Mouse (Mus musculus) layer of hippocampus, adult 9-11 months (tissue): Measurements from ENCODE around the gene Sar1b.
"Not testable (repeated sequence)": the region's sequence is repeated elsewhere in the genome, so short reads cannot be mapped to it uniquely, and the experiment has no call there.

Source experiments
- DNase-seq: peaks from one replicate; pipeline ENCODE4 v3.0.0; 2022

Sar1b gene

DNA sequence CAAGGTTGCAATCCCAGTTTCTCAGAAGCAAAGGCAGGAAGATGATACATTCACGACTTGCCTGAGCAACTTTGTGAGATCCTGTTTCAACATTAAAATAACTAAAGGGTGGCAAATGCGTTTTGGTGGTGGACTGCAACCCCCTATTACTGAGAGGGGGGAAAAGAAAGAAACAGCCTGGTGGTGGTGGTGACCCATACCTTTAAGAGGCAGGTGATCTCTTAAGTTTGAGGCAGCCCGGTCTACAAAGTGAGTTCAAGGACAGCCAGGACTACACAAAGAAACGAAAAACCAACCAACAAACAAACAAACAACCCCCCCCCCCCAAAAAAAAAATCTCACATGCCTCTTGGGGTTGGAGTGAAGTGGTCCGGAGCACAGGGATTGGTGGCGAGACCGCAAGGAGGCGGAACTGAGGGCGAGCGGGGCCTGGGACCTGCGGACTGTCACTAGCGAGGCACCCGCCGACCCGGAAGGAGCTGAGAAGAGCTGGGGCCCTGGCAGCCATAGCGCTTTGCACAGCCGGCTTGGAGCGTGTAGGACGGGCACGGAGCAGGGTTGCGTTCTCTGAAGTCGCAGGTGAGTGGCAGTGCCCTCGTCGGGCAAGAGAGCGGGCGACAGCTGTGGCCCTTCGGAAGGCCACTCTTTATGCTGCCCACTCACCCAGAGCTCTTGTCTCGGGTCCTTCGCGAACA, at the start of gene Sar1b, which contains the start of gene Sec24a:
TSS of gene Sar1b (plus strand) at position 475 of the 695 bp plus-strand sequence.
TSS of gene Sec24a (minus strand) at position 422 of the 695 bp plus-strand sequence.
- DNase-seq = peak; percentile 73

DNA sequence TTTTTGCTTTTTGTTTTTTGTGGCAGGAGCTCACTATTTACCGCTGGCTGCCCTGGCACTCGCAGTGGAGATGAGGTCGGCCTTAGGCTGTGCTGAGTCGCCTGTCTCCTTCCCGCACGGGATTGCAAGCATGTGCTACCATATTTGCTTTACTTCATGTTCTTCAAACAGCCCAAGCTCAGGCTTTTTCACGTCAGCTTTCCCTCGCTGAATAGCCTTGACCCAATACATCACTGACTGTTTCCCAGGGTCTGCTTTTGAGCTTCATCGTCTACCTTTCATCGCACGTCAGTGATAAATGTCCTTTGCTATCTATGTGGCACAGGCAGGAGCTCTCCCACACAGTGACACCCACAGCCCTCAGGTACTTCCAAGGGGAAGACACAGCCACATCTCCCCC, 42.4 kb upstream of the Sar1b start:
- no peak for DNase-seq

DNA sequence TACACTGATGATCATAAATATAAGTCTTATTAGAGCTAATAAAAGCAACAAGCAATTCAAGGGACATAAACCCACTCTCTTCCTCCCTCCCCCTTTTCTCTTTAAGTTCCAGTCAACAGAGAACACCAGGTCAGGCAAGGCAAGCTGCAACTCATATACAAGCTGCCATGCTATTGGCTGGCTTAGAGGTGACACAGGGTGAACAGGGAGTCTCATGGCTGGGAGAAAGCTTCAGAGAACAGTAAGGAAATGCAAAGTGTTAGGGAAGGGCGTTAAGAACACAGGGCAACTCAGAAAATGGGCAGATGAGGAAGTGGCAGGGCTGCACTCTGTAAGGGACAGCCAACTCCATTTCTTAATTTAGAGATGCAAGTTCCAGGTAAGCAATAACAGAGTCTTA, 30.6 kb upstream of the Sar1b start:
- no peak for DNase-seq

DNA sequence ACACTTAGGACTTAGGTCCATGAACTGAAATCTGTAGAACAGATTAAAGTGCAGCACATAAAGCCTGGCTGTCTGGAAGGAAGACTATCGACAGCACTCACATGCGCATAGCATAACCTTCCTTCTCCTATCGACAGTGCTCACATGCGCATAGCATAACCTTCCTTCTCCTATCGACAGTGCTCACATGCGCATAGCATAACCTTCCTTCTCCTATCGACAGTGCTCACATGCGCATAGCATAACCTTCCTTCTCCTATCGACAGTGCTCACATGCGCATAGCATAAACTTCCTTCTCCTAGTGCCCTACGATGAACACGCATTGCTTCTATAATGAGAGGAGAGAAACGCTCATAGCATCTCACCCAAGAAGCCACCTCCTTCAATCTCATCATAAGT, 29.3 kb upstream of the Sar1b start:
- DNase-seq = not testable (repeated sequence)

DNA sequence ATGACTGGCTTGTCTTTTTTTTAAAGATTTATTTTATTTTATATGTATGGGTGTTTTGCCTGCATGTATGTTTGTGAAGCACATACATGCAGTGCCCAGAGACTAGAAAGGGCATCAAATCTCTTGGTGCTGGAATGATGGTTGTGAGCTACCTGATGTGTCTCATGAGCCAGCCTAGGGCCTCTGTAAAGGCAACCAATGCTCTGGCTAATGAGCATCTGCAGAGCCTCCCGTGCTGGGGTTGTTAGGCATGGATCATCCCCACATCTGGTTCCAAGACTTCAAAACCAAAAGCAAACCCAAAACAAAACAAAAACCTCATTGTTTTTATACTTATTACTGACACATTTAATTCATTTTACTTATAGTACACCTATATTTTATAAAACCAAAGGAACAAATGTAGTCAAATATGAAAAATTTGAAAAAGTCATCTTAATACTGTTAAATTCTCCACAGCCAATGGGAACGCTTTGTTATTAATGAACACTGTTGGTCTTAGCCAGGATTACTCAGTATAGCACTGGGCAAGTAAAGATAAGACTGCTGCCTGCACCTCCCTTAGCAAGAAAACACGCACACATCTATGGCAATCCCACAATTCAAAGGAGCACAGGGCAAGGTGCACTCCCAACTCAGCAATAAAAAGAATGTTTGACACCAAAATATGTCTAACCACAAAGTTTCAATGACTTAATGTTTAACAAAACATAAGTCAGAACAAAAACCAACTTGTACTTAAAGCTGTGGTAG, 24.7 kb upstream of the Sar1b start:
- DNase-seq = no peak

DNA sequence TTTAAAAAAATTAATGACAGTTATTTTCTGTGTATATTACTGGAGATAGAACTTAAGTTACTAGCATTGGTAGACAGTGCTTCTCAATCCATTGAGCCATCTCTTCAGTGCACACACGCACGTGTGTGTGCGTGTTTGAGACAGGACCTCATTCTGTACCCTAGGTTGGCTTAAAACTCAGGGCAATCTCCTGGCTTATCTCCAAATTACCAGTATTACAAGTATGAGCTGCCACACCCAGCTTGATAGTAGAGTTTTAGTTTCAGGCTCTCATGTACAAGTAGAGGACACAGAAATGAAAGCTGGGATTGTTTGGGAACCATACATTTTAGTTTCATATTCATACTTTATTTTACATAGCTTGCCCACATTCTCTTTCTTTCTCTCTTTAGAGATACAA, 22.8 kb upstream of the Sar1b start:
- DNase-seq = no peak

DNA sequence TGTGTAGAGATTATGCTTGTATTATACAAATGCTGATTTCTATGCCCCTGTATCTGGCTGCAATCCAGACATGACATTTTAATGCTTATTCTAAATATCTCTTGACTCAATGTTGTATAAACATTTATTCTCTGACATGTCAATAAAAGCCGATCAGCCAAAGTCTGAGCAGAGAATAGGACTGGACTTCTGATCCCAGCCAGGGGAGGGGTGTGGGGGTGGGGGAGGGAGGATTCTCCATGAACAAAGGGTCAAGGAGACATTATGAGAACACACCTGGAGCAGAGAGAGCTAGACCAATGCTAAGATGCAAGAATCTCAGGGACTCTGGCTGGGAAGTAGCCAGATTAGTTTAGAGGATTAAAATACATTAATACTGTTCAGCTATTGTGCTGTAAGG, 17.4 kb upstream of the Sar1b start:
- no peak for DNase-seq

DNA sequence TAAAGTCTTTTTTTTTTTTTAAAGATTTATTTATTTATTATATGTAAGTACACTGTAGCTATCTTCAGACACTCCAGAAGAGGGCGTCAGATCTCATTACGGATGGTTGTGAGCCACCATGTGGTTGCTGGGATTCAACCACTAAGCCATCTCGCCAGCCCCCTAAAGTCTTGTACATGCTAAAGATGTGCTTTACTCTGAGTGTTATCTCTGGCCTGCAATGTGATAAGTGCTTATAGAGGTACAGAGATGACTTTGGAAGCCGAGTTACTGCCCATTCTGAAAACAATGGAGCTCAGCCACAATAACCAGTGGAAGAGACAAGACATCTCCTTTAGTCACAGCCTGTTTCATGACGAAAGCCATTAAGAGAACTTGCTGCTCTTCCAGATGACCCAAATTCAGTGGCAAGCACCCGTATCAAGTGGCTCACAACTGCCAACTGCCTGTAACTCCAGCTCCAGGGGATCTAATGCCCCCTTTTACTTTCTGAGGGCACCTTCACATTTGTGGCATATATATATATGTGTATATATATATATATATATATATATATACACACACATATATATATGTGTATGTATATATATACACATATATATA, 11.8 kb upstream of the Sar1b start:
- DNase-seq = not testable (repeated sequence)

DNA sequence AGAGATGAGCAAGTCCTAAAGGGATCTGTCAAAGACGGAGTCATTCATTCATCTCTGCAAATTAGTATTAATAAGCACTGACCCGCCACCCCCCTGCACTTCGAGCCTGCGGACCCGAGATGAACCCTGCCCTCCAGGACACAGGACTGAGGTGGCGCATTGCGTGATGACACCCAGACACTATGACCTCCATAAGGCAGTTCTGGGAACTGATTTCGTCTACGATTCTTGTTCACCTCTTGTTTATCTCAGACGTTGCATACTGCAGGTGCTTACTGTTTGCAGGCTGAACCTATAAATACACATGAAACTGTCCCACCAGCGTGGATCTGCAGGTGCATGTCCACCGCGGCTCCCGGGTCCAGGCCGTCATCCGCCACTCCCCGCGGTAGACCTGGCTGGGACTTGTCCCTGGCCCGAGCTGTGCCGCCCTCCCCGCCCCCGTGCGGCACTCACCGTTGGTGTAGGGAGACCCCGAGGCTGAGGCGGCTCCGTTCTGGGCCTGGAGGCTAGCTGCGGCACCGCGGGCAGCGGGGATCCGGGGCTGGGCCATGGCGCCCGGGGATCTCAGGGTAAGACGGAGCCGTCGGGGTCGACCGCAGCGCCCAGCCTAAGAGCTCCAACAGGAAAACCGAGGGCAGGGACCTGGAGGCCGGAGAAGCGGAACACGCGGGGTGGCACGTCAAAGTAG, 7.7 kb upstream of the Sar1b start:
- no peak for DNase-seq

DNA sequence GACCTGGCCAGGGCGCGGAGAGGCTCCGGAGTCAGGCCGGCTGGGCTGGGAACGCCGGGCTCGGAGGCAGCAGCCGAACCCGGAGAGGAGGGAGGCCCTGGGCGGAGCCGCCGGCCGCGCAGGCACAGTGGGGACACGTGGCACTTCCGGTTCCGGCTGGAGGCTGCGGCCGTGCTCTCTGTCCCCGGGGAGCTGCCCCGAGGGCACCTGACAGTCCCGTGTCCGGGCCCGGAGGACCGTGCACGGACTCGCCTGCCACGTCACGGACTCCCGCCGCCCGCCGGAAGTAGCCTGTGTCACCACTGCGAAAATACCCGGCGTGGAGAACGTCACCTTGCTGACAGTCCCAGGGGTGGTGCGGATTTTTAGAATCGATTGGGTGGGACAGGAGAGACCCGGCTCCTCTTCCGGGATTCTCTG, 7.1 kb upstream of the Sar1b start:
- peak; percentile 92 for DNase-seq

DNA sequence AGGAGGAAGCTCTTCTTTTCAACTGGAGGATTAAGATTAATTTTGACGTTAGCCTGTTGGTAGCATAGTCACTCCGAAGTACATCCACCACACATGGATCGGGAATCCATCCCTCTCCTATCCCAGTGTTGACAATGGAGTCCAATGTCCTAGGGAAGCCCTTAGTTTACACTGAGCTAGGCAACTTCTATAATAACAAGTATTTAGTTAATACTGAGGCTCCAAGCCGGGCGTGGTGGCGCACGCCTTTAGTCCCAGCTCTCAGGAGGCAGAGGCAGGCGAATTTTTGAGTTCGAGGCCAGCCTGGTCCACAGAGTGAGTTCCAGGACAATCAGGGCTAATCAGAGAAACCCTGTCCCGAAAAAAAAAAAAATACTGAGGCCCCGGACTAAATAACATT, 6.5 kb upstream of the Sar1b start:
- DNase-seq = no peak

DNA sequence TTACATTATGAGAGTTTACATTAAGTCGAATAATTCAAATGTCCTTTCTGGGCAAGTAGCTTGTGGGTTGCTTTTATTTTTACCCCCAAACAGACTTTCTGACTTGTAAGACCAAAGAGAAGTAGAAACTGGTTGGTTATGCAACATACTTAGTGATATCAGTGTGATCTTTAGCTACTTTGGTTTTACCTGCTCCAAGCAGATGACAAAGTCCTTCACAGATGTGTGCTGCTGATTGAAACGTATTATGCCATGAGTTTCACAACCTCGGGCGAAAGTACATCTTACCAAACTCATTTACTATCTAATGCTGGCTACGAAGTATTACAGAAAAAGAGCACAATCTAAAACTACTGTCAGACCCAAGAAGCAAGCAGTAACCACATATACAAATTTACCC, 5.9 kb upstream of the Sar1b start:
- no peak for DNase-seq

DNA sequence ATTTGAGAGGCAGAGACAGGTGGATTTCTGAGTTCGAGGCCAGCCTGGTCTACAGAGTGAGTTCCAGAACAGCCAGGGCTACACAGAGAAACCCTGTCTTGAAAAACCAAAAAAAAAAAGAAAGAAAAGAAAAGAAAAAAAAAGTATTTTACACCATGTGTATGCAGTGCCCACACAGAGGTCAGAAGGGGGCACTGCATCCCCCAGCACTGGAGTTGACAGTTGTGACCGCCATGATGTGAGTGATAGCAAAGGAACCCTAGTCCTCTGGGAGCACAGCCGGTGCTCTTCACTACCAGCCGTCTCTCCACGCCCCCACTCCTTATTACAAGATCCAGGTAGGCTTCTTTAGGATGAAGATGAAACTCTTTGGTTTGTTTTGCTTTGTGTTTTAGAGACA, 5.3 kb upstream of the Sar1b start:
- DNase-seq = not testable (repeated sequence)

DNA sequence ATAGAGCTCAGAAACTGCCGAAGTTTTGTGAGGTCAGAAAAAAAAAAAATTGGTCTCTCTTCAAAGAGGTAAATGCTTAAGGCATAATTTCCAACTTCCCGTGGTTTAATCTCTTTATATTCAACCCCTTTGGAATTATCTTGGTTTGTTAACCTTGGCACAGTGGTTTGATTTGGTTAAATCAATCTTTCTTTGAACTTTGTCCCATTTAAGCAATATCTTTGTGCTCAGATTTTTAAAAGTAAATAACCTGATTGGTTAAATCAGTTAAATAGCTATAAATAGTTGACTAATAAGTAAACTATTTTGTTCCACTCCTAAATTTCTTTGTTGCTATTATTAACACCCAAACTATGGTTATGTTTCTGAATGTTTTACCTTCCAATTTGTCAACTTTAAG, 4.2 kb upstream of the Sar1b start:
- DNase-seq = no peak

DNA sequence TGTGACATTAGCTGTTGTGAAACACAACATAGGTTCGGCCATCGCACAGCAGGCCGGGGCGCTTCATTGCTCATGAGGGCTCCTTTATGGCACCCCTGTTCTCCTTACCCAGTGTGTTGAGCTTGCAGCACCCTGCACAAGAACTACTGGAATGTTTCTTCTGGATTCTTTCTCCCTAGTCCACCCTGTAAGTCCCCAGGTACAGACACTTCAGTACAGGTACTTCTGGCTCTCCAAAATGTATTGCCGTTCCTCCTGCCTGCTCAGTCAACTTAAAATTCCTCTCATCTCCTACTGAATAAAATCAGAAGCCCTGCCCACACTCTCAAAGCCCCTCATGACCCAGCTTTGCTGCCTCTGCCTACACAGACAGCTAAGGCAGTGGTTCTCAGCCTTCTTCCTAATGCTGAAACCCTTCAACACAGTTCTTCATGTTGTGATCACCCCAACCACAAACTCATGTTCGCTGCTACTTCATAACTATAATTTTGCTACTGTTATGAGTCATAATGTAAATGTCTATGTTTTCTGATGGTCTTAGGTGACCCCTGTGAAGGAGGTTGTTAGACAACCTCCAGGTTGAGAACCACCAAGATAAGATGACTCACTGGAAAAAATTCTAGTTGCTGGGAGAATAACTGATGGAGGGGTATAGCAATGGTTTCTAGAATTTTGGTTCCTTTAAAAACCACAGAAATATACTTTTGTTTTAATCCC, 3.4 kb upstream of the Sar1b start:
- DNase-seq = no peak

DNA sequence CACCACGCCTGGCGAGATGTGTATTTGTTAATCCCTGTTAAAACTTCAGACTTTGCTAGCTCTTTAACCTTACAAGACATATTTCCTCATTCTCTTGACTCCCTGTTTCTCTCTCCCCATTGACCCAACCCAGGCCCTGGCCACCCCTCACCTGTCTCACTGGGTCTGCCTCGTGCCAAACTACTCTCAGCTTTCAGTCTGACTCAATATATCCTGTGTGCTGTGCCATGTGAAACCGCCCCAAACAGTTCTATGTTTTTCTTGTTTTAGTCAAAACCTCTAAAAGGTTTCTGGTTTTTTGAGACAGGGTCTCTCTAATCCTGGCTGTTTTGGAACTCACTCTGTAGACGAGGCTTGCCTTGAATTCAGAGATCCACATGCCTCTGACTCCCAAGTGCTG, 2.2 kb upstream of the Sar1b start:
- no peak for DNase-seq

DNA sequence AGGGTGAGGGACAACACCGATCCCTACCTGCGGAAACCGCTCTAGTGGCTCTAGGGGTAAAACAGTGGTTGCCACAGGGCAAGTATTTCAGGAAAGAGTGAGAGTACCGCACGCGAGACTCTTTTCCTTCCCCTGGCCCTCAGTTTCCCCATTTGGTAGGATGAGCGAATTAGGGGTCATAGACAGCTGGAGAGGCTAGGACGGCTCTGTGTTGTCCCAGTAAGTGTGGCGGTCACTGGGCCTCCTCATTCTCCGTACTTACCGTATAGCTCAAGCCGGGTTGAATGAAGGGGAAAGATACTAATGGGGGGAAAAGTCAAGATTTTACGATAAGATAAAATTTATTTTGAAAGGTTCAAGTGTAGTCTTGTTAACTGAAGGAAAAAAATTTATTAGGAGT, 468 bp downstream of the Sar1b start:
- DNase-seq = no peak

DNA sequence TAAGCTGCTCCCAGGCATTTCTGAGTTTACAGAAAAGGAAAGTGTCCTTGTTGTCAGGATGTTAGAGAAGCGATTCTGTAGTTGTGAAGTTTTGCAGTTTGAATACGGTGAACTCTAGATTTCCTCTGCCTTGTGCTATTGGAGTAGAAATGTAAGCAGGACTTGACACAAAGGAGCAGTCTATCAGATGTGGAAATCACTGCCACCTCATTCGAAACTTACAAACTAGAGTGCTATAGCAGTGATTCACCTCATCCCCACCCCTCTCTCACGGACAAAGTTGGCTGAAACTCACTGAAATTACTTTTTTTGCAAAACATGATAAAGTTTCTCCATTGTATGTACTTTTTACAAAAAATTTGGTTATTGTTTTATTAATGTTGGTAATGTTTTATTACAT, 1.3 kb downstream of the Sar1b start:
- DNase-seq = no peak

DNA sequence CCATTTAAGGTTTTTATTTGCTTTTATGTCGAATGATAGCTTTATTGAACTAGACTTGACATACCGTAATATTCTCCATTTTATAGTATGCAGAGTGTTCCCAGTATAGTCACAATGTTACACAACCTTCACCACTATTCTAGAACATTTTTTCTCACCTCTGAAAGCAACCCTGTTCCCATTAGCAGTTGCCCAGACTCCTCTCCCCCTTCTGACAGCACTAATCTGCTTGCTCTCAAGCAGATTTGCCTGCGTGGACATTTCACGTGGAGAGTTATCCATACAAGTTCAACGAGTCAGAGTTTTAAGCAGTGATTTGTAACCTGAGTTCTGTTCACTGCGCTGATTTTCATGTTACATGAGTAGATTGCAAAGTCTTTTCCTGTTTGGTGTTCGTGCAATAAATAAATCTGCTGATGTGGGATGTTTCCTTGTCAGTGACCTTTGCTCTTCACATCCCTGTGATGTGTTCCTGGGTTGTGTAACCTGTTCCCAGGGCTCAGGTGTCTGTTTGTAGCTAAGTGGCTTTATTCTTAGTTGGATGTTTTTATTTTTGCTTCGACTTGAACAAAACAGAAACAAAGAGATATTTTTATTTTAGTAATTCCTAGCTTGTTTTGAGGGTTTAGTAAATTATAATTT, 4.2 kb downstream of the Sar1b start:
- DNase-seq = no peak

DNA sequence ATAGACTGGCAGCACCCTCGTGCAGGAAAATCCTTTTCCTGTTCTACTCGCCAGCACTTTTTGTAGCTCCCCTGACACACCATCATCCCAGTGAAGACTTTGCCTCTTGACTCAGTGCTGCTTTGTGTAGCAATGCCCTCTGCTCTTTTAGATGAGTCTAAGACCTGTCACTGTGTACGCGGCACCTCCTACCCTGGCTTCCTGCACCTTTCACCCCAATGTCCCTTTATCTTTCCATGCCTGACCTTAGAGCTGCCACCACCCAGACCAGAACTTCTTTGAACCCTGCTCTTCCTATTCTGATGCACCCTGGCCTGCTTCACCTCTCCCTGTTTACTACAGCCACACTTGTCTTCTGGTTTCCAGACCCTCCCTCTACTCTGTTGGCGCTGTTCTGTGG, 4.8 kb downstream of the Sar1b start:
- no peak for DNase-seq

DNA sequence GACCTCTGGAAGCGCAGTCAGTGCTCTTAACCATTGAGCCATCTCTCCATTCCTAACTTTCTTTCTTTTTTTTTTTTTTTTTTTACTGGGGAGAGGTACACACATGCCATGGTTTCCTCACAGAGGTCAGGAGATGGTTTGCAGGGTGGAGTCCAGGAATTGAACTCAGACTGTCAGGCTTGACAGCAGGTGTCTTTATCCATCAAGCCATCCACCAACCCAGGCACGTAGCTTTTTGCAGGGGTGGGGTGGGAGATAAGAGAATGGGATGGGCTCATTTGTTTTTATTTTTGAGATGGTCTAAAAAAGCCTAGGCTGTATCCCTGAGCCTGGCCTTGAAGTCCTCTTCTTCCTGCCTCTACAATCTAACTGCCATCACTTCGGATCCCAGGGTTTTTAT, 12.0 kb downstream of the Sar1b start:
- DNase-seq = no peak

DNA sequence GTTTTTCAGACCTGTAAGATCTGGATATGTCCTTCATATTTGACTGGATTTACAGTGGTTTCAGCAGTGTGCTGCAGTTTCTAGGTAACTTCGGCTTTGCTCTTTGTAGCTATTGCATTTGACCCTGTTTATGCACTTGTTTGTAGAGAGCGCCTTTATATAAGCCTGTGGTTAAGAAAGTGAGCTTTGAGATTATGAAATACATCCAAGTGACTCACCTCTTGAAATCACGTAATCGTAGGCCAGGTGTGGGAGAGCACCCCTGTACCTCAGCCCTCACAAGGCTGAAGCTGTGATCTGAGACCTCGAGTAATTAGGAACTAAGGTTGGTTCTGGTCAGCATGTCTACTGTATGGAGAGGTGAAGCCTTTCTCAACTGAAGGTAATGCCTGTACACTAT, 14.0 kb downstream of the Sar1b start:
- no peak for DNase-seq
